Mouse (Mus musculus) midbrain, postnatal 0 days (tissue): Measurements from ENCODE around the gene Tgfa. TPM values are rescaled to one million over a fixed set of nuclear protein-coding genes. Genes with fewer than 3 reads are reported as not detected.

Experiments used
- ATAC-seq: fragments of 200-750 bp; cut with Nextera tagmentation; 2 replicates; pipeline ENCODE4 v1.8.0; 2017; ENCODE audit warnings: moderate number of reproducible peaks, mild to moderate bottlenecking, moderate TSS enrichment, moderate library complexity; ENCODE audit not compliant: low FRiP score
- DNase-seq: peaks from one replicate; pipeline ENCODE4 v3.0.0-alpha.2; 2015; ENCODE audit warnings: low spot score
- H3K27ac ChIP-seq: fragments of 300-500 bp; sonication (generic); 2 replicates; pipeline ENCODE4 v1.5.1; 2014; ENCODE audit warnings: low read depth, mild to moderate bottlenecking, low read length, mixed read lengths
- H3K27me3 ChIP-seq: fragments of 300-500 bp; sonication (generic); 2 replicates; pipeline ENCODE4 v1.6.1; 2014; ENCODE audit warnings: low read length, control low read depth, mixed read lengths; ENCODE audit not compliant: insufficient read depth
- H3K36me3 ChIP-seq: fragments of 300-500 bp; sonication (generic); 2 replicates; pipeline ENCODE4 v1.6.1; 2014; ENCODE audit warnings: low read length, control low read depth, mixed read lengths; ENCODE audit not compliant: insufficient read depth
- H3K4me1 ChIP-seq: fragments of 300-500 bp; sonication (generic); 2 replicates; pipeline ENCODE4 v1.6.1; 2014; ENCODE audit warnings: mild to moderate bottlenecking, control low read depth, antibody characterized with exemption, low read length, mixed read lengths; ENCODE audit not compliant: insufficient read depth
- H3K4me2 ChIP-seq: fragments of 300-500 bp; sonication (generic); 2 replicates; pipeline ENCODE4 v1.6.1; 2014; ENCODE audit warnings: low read depth, mild to moderate bottlenecking, low read length, mixed read lengths; ENCODE audit not compliant: poor library complexity, severe bottlenecking
- H3K4me3 ChIP-seq: fragments of 300-500 bp; sonication (generic); 2 replicates; pipeline ENCODE4 v1.5.1; 2014; ENCODE audit warnings: low read depth, mild to moderate bottlenecking, low read length, moderate library complexity
- H3K9ac ChIP-seq: fragments of 300-500 bp; sonication (generic); replicated peaks from 2 replicates; pipeline ENCODE4 v1.6.1; 2014; ENCODE audit warnings: mild to moderate bottlenecking, low read length, moderate library complexity, mixed read lengths; ENCODE audit not compliant: poor library complexity, severe bottlenecking
- H3K9me3 ChIP-seq: fragments of 300-500 bp; sonication (generic); 2 replicates; pipeline ENCODE4 v1.6.1; 2016; ENCODE audit warnings: low read length, control low read depth
- CTCF ChIP-seq: IDR thresholded peaks from 2 replicates; pipeline ENCODE4 v1.5.1; 2016; ENCODE audit warnings: antibody characterized with exemption, mild to moderate bottlenecking
- WGBS: fragments of 180-500 bp; shearing (Covaris S2); extraction: QIAGEN DNeasy Blood & Tissue Kit; methylation state at CpG from one replicate; pipeline ENCODE4 v1.1.7; 2014; 5-methylcytosine and 5-hydroxymethylcytosine counted together
- polyA plus RNA-seq: library from polyadenylated mRNA; unstranded; fragments of >200 nt; fragmentation: Nextera tagmentation; extraction: Ambion mirVana; gene quantifications from 2 replicates; pipeline ENCODE4 v1.2.1, GENCODE M21; 2015
- total RNA-seq: library from RNA; depleted of rRNA; stranded (reverse); fragments of >200 nt; gene quantifications from 2 replicates; pipeline ENCODE4 v1.2.3, GENCODE M21; 2014

The Tgfa gene
- total and polyA plus RNA-seq, 2 experiments from 2014 or later: 16.8 to 37.1 TPM

- WGBS: 94% methylated on average over 3 of the region's 3 CpGs
Observed at GRCm38 (mm10) chr6:86298961-86299360, 103.9 kb downstream of the Tgfa start.

GRCm38 (mm10) chr6:86299381-86299780, 104.4 kb downstream of the Tgfa start:
- Histone ChIP-seq H3K4me3 (no peak overlapping the region), H3K9me3 (no peaks in the 10 kb centered on the region), H3K27ac (no peak overlapping the region), H3K36me3 (no peaks in the 10 kb centered on the region), H3K4me2 (no peak overlapping the region), H3K4me1 (no peaks in the 10 kb centered on the region), H3K27me3 (no peaks in the 10 kb centered on the region), H3K9ac (no peak overlapping the region)
- DNase-seq (no peak), ATAC-seq (no peak)
- TF ChIP-seq CTCF: no peak
- 85% methylated on average over 2 of the region's 2 CpGs for WGBS

More at GRCm38 (mm10) chr6:86298961-86299360, 103.9 kb downstream of the Tgfa start:
- Histone ChIP-seq H3K9ac (no peak overlapping the region), H3K9me3 (no peaks in the 10 kb centered on the region), H3K4me2 (no peak overlapping the region), H3K27me3 (no peaks in the 10 kb centered on the region), H3K36me3 (no peaks in the 10 kb centered on the region), H3K4me1 (no peaks in the 10 kb centered on the region), H3K4me3 (no peak overlapping the region), H3K27ac (no peak overlapping the region)
- DNase-seq: no peak
- TF ChIP-seq CTCF: no peak; the same call in 1 of the 2 replicates
- ATAC-seq: no peak

GRCm38 (mm10) chr6:86305680-86306079, 110.7 kb downstream of the Tgfa start:
- no peaks in the 10 kb centered on the region for H3K4me1 ChIP-seq
- ATAC-seq (no peak), DNase-seq (no peak)
- no peaks in the 10 kb centered on the region for H3K27me3 ChIP-seq
- no peak overlapping the region for H3K4me3 ChIP-seq
- H3K4me2 ChIP-seq: no peak overlapping the region
- H3K27ac ChIP-seq: no peak overlapping the region
- H3K9me3 ChIP-seq: no peaks in the 10 kb centered on the region
- TF ChIP-seq CTCF: no peak
- H3K36me3 ChIP-seq: no peaks in the 10 kb centered on the region
- 83% methylated on average over 4 of the region's 4 CpGs for WGBS
- no peak overlapping the region for H3K9ac ChIP-seq

DNA sequence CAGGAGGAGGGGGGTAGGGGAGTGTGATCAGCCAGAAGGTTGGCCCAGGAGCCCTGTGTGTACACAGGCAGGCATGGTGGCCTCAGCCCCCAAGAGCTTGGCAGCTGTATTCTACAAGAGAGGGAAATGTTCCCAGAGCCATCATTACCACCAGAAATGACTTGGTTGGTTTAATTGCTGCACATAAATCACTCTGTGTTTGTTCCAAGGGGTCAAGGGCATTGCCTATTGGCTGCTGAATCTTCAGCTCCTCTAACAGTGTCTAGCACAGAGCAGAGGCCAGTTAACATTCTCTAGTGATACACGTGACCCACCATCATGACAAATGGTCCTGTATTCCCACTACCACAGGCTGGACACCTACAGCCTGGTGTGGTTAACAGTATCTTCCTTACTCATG, 119.0 kb downstream of the Tgfa start:
- Histone ChIP-seq H3K27me3 (no peaks in the 10 kb centered on the region), H3K4me3 (no peak overlapping the region), H3K9me3 (no peaks in the 10 kb centered on the region), H3K4me2 (no peak overlapping the region), H3K36me3 (no peaks in the 10 kb centered on the region), H3K27ac (no peak overlapping the region), H3K9ac (no peak overlapping the region), H3K4me1 (no peaks in the 10 kb centered on the region)
- WGBS: 92% methylated on average over 1 of the region's 1 CpGs
- TF ChIP-seq CTCF: no peak
- ATAC-seq: no peak
- no peak for DNase-seq

- H3K4me2 ChIP-seq: no peak overlapping the region
- ATAC-seq (no peak), DNase-seq (no peak)
- H3K4me1 ChIP-seq: no peaks in the 10 kb centered on the region
- H3K9ac ChIP-seq: no peak overlapping the region
- no peaks in the 10 kb centered on the region for H3K9me3 ChIP-seq
- H3K36me3 ChIP-seq: no peaks in the 10 kb centered on the region
- TF ChIP-seq CTCF: no peak
- no peak overlapping the region for H3K4me3 ChIP-seq
- WGBS: 72% methylated on average over 1 of the region's 1 CpGs
- H3K27ac ChIP-seq: no peak overlapping the region
- no peaks in the 10 kb centered on the region for H3K27me3 ChIP-seq
Observed at GRCm38 (mm10) chr6:86317066-86317465, 122.0 kb downstream of the Tgfa start.

DNA sequence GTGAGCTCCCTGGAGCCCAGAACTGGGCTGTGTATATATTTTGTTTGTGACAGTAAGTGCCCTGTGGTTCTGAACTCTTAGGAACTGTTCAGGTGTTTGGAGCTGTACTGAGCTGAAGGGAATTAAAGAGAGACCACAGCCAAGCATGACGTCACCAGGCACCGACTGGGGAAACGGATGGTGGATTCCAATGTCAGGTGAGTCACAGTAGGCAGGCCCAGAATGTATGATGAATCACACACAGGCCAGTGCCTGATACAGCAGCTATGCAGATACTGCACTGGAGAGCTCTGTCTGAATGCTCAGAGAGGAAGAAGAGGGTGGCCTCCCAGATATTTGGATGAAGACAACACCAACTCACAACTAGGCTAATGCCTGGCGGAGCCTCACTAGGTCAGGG, 123.8 kb downstream of the Tgfa start:
- WGBS: 84% methylated on average over 4 of the region's 4 CpGs
- Histone ChIP-seq H3K4me1 (no peaks in the 10 kb centered on the region), H3K9ac (no peak overlapping the region), H3K9me3 (no peaks in the 10 kb centered on the region), H3K27me3 (no peaks in the 10 kb centered on the region), H3K4me2 (no peak overlapping the region), H3K4me3 (no peak overlapping the region), H3K27ac (no peak overlapping the region), H3K36me3 (no peaks in the 10 kb centered on the region)
- no peak for TF ChIP-seq CTCF
- ATAC-seq: no peak
- no peak for DNase-seq
